Mouse (Mus musculus): ENCODE results near the gene Mif. TPM values are rescaled to one million over a fixed set of nuclear protein-coding genes. Genes with fewer than 3 reads are reported as not detected.

Gene Mif
- polyA plus RNA-seq, 2 experiments = 1,598 to 1,684 TPM

- 97% methylated on average over 4 of the region's 4 CpGs for WGBS
- no peak for TF ChIP-seq POLR2A (IDR thresholded peaks at IDR 0.05; ENCODE audit: borderline replicate concordance, extremely low read depth, insufficient read depth, insufficient read length)
- no peak overlapping the region for H3K4me3 ChIP-seq (replicated peaks; ENCODE audit: low read length)
- no peaks in the 10 kb centered on the region for H3K27me3 ChIP-seq (ENCODE audit: control insufficient read depth, insufficient read depth, low read length)
- H3K9me3 ChIP-seq (ENCODE audit: control insufficient read depth, low read length) = no peaks in the 10 kb centered on the region
- H3K36me3 ChIP-seq (ENCODE audit: control insufficient read depth, insufficient read depth, low read length) = no peaks in the 10 kb centered on the region
- H3K9ac ChIP-seq (ENCODE audit: low read depth, low read length, severe bottlenecking) = no peak overlapping the region
- H3K4me2 ChIP-seq (replicated peaks; ENCODE audit: low read depth, low read length, severe bottlenecking) = no peak overlapping the region
- ATAC-seq (ENCODE audit: low FRiP score, low read depth) = no peak
- peaks cover 4% of the 10 kb centered on the region; the same call in 1 of the 2 replicates for H3K4me1 ChIP-seq (ENCODE audit: control insufficient read depth, insufficient read depth, low read length)
- peak; percentile 49 for DNase-seq (ENCODE audit: low spot score)
- H3K27ac ChIP-seq (replicated peaks; ENCODE audit: low read depth, low read length) = no peak overlapping the region
Observed at GRCm38 (mm10) chr10:75827668-75828360, 32.2 kb downstream of the Mif start.

GRCm38 (mm10) chr10:75824530-75824929 is 35.5 kb downstream of the Mif start:
- 77% methylated on average over 4 of the region's 4 CpGs for WGBS
- Histone ChIP-seq H3K9me3 (ENCODE audit: control insufficient read depth, low read length) (no peaks in the 10 kb centered on the region), H3K27ac (replicated peaks; ENCODE audit: low read depth, low read length) (no peak overlapping the region), H3K4me1 (ENCODE audit: control insufficient read depth, insufficient read depth, low read length) (peaks cover 4% of the 10 kb centered on the region; the same call in 1 of the 2 replicates), H3K4me3 (replicated peaks; ENCODE audit: low read length) (no peak overlapping the region), H3K4me2 (replicated peaks; ENCODE audit: low read depth, low read length, severe bottlenecking) (no peak overlapping the region), H3K9ac (ENCODE audit: low read depth, low read length, severe bottlenecking) (no peak overlapping the region), H3K36me3 (ENCODE audit: control insufficient read depth, insufficient read depth, low read length) (no peaks in the 10 kb centered on the region), H3K27me3 (ENCODE audit: control insufficient read depth, insufficient read depth, low read length) (no peaks in the 10 kb centered on the region)
- DNase-seq (ENCODE audit: low spot score) (no peak), ATAC-seq (ENCODE audit: low FRiP score, low read depth) (no peak)
- no peak for TF ChIP-seq POLR2A (IDR thresholded peaks at IDR 0.05; ENCODE audit: borderline replicate concordance, extremely low read depth, insufficient read depth, insufficient read length)

GRCm38 (mm10) chr10:75823782-75824181 is 36.3 kb downstream of the Mif start:
- peaks cover 4% of the 10 kb centered on the region; the same call in 1 of the 2 replicates for H3K4me1 ChIP-seq (ENCODE audit: control insufficient read depth, insufficient read depth, low read length)
- no peaks in the 10 kb centered on the region for H3K36me3 ChIP-seq (ENCODE audit: control insufficient read depth, insufficient read depth, low read length)
- H3K27me3 ChIP-seq (ENCODE audit: control insufficient read depth, insufficient read depth, low read length) = no peaks in the 10 kb centered on the region
- H3K9ac ChIP-seq (ENCODE audit: low read depth, low read length, severe bottlenecking) = no peak overlapping the region
- H3K9me3 ChIP-seq (ENCODE audit: control insufficient read depth, low read length) = no peaks in the 10 kb centered on the region
- TF ChIP-seq POLR2A (IDR thresholded peaks at IDR 0.05; ENCODE audit: borderline replicate concordance, extremely low read depth, insufficient read depth, insufficient read length) = no peak
- no peak overlapping the region for H3K4me3 ChIP-seq (replicated peaks; ENCODE audit: low read length)
- H3K4me2 ChIP-seq (replicated peaks; ENCODE audit: low read depth, low read length, severe bottlenecking) = no peak overlapping the region
- 79% methylated on average over 1 of the region's 1 CpGs for WGBS
- no peak for DNase-seq (ENCODE audit: low spot score)
- no peak overlapping the region for H3K27ac ChIP-seq (replicated peaks; ENCODE audit: low read depth, low read length)
- ATAC-seq (ENCODE audit: low FRiP score, low read depth) = no peak

- H3K9me3 ChIP-seq (ENCODE audit: control insufficient read depth, low read length) = no peaks in the 10 kb centered on the region
- ATAC-seq (ENCODE audit: low FRiP score, low read depth) (no peak), DNase-seq (ENCODE audit: low spot score) (no peak)
- H3K27ac ChIP-seq (replicated peaks; ENCODE audit: low read depth, low read length) = no peak within 1 kb of the TSS
- H3K4me1 ChIP-seq (ENCODE audit: control insufficient read depth, insufficient read depth, low read length) = peaks cover 2% of the 10 kb centered on the region; the same call in 1 of the 2 replicates
- H3K27me3 ChIP-seq (ENCODE audit: control insufficient read depth, insufficient read depth, low read length) = no peaks in the 10 kb centered on the region
- H3K36me3 ChIP-seq (ENCODE audit: control insufficient read depth, insufficient read depth, low read length) = no peaks in the 10 kb centered on the region
- 97% methylated on average over 2 of the region's 2 CpGs for WGBS
- H3K4me3 ChIP-seq (replicated peaks; ENCODE audit: low read length) = no peak within 1 kb of the TSS
- no peak within 1 kb of the TSS for H3K4me2 ChIP-seq (replicated peaks; ENCODE audit: low read depth, low read length, severe bottlenecking)
- TF ChIP-seq POLR2A (IDR thresholded peaks at IDR 0.05; ENCODE audit: borderline replicate concordance, extremely low read depth, insufficient read depth, insufficient read length) = no peak
- H3K9ac ChIP-seq (ENCODE audit: low read depth, low read length, severe bottlenecking) = no peak within 1 kb of the TSS
Observed at GRCm38 (mm10) chr10:75822443-75822842, 37.6 kb downstream of the Mif start, which contains the start of gene Gstt4. Gene Gstt4, minus strand, starts transcription at chr10:75822543.

- H3K4me3 ChIP-seq (replicated peaks; ENCODE audit: low read length) = no peak overlapping the region
- no peaks in the 10 kb centered on the region for H3K27me3 ChIP-seq (ENCODE audit: control insufficient read depth, insufficient read depth, low read length)
- H3K4me2 ChIP-seq (replicated peaks; ENCODE audit: low read depth, low read length, severe bottlenecking) = no peak overlapping the region
- no peaks in the 10 kb centered on the region for H3K36me3 ChIP-seq (ENCODE audit: control insufficient read depth, insufficient read depth, low read length)
- H3K9me3 ChIP-seq (ENCODE audit: control insufficient read depth, low read length) = no peaks in the 10 kb centered on the region
- no peak for DNase-seq (ENCODE audit: low spot score)
- TF ChIP-seq POLR2A (IDR thresholded peaks at IDR 0.05; ENCODE audit: borderline replicate concordance, extremely low read depth, insufficient read depth, insufficient read length) = no peak
- WGBS = 83% methylated on average over 5 of the region's 5 CpGs
- ATAC-seq (ENCODE audit: low FRiP score, low read depth) = no peak
- no peak overlapping the region for H3K9ac ChIP-seq (ENCODE audit: low read depth, low read length, severe bottlenecking)
- no peaks in the 10 kb centered on the region for H3K4me1 ChIP-seq (ENCODE audit: control insufficient read depth, insufficient read depth, low read length)
- no peak overlapping the region for H3K27ac ChIP-seq (replicated peaks; ENCODE audit: low read depth, low read length)
Observed at GRCm38 (mm10) chr10:75819882-75820281, 40.2 kb downstream of the Mif start.

All from limb, embryonic 14.5 days (tissue).